Mouse (Mus musculus): Measurements from ENCODE around the gene Grik5. TPM values are rescaled to one million over a fixed set of nuclear protein-coding genes. Genes with fewer than 3 reads are reported as not detected.

Grik5 gene
- polyA plus RNA-seq, 1 experiment from 2014 or later = 28.1 TPM

DNA sequence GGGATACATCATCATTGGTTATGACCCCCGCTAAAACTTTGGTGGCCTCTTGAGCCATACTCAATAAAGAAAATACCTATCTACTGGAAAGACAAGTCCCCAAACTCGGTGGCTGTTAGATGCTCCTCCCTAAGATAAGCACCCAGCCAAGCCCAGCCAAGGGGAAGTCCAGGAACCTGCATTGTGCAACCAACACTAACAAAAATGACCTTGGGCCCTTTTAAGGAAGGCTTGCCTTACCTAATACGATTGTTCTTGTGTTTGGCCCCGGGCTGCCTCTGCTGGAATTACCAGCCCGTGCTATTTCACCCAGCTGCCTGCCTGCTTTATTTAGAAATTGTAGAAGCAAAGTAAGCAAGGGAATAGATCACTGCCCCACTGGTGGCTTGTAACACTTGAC lies 12.5 kb upstream of the Grik5 start:
- Histone ChIP-seq H3K4me1 (ENCODE audit: control insufficient read depth, insufficient read depth, low read length) (no peaks in the 10 kb centered on the region), H3K9me3 (ENCODE audit: control insufficient read depth, low read length) (no peaks in the 10 kb centered on the region), H3K9ac (replicated peaks; ENCODE audit: low read depth, low read length) (no peak overlapping the region), H3K27me3 (ENCODE audit: control insufficient read depth, insufficient read depth, low read length) (no peaks in the 10 kb centered on the region), H3K36me3 (ENCODE audit: control insufficient read depth, insufficient read depth, low read length) (peaks cover 40% of the 10 kb centered on the region), H3K4me3 (ENCODE audit: low read depth, low read length) (no peak overlapping the region), H3K27ac (ENCODE audit: low read depth, low read length) (no peak overlapping the region), H3K4me2 (ENCODE audit: low read depth, low read length) (no peak overlapping the region)
- no peak for ATAC-seq (ENCODE audit: low read depth)
- WGBS = 88% methylated on average over 5 of the region's 5 CpGs

DNA sequence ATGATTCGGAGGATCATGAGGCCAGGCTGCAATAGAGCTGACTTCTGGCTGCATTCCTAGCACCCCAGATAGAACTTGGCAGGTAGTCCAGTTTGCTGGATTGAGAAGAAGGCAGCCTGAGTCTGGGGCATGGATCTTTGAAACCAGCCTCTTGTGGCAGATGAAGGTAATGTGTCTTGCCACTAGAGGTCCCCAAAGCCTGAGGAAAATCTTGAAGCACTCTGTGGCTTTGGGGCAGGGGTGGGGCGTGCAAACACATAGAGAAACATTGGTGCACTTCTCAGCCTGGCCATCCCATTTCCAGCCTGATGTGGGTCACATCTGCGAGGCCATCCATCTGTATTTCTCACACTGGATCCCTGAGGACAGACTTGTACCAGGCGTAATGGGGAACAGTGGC lies 10.4 kb upstream of the Grik5 start:
- no peak overlapping the region for H3K4me2 ChIP-seq (ENCODE audit: low read depth, low read length)
- ATAC-seq (ENCODE audit: low read depth) = no peak; the same call in 1 of the 2 replicates
- peaks cover 44% of the 10 kb centered on the region for H3K36me3 ChIP-seq (ENCODE audit: control insufficient read depth, insufficient read depth, low read length)
- 84% methylated on average over 4 of the region's 4 CpGs for WGBS
- peaks cover 15% of the 10 kb centered on the region for H3K4me1 ChIP-seq (ENCODE audit: control insufficient read depth, insufficient read depth, low read length)
- no peaks in the 10 kb centered on the region for H3K9me3 ChIP-seq (ENCODE audit: control insufficient read depth, low read length)
- H3K27me3 ChIP-seq (ENCODE audit: control insufficient read depth, insufficient read depth, low read length) = no peaks in the 10 kb centered on the region
- H3K4me3 ChIP-seq (ENCODE audit: low read depth, low read length) = no peak overlapping the region
- no peak overlapping the region for H3K27ac ChIP-seq (ENCODE audit: low read depth, low read length)
- no peak overlapping the region for H3K9ac ChIP-seq (replicated peaks; ENCODE audit: low read depth, low read length)

DNA sequence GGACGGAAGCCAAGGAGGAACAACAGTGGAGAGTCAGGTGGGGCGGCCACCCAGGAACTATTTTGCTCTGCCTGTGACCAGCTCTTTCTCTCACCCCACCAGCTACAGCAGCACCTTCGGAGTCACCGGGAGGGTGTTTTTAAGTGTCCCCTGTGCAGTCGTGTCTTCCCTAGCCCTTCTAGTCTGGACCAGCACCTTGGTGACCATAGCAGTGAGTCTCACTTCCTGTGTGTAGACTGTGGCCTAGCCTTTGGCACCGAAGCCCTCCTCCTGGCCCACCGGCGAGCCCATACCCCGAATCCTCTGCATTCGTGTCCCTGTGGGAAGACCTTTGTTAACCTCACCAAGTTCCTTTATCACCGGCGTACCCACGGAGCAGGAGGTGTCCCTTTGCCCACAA lies 8.3 kb upstream of the Grik5 start:
- no peaks in the 10 kb centered on the region for H3K9me3 ChIP-seq (ENCODE audit: control insufficient read depth, low read length)
- no peak for ATAC-seq (ENCODE audit: low read depth)
- H3K27ac ChIP-seq (ENCODE audit: low read depth, low read length) = no peak overlapping the region
- H3K4me1 ChIP-seq (ENCODE audit: control insufficient read depth, insufficient read depth, low read length) = peaks cover 20% of the 10 kb centered on the region
- 95% methylated on average over 13 of the region's 13 CpGs for WGBS
- no peak overlapping the region for H3K4me3 ChIP-seq (ENCODE audit: low read depth, low read length)
- peaks cover 44% of the 10 kb centered on the region for H3K36me3 ChIP-seq (ENCODE audit: control insufficient read depth, insufficient read depth, low read length)
- H3K4me2 ChIP-seq (ENCODE audit: low read depth, low read length) = no peak overlapping the region
- no peaks in the 10 kb centered on the region for H3K27me3 ChIP-seq (ENCODE audit: control insufficient read depth, insufficient read depth, low read length)
- no peak overlapping the region for H3K9ac ChIP-seq (replicated peaks; ENCODE audit: low read depth, low read length)

DNA sequence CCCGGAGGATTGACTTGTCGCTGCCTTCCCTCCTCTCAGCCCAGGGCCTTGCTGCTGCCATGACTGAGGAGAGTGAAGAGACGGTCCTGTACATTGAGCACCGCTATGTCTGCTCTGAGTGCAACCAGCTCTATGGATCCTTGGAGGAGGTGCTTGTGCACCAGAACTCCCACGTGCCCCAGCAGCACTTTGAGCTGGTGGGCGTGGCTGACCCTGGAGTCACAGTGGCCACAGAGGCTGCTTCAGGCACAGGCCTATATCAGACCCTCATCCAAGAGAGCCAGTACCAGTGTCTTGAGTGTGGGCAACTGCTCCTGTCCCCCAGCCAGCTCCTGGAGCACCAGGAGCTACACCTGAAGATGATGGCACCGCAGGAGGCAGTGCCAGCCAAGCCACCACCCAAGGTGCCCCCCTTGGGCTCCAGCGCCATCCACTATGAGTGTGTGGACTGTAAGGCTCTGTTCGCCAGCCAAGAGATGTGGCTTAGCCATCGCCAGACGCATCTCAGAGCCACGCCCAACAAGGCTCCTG lies 7.4 kb upstream of the Grik5 start:
- no peak overlapping the region for H3K27ac ChIP-seq (ENCODE audit: low read depth, low read length)
- H3K4me3 ChIP-seq (ENCODE audit: low read depth, low read length) = no peak overlapping the region
- H3K4me2 ChIP-seq (ENCODE audit: low read depth, low read length) = no peak overlapping the region
- no peaks in the 10 kb centered on the region for H3K27me3 ChIP-seq (ENCODE audit: control insufficient read depth, insufficient read depth, low read length)
- peaks cover 44% of the 10 kb centered on the region for H3K36me3 ChIP-seq (ENCODE audit: control insufficient read depth, insufficient read depth, low read length)
- no peak overlapping the region for H3K9ac ChIP-seq (replicated peaks; ENCODE audit: low read depth, low read length)
- ATAC-seq (ENCODE audit: low read depth) = no peak
- peaks cover 20% of the 10 kb centered on the region for H3K4me1 ChIP-seq (ENCODE audit: control insufficient read depth, insufficient read depth, low read length)
- WGBS = 80% methylated on average over 12 of the region's 12 CpGs
- H3K9me3 ChIP-seq (ENCODE audit: control insufficient read depth, low read length) = no peaks in the 10 kb centered on the region

- peak overlapping the region; percentile 76 for H3K4me2 ChIP-seq (ENCODE audit: low read depth, low read length)
- peak; percentile 44; the same call in 1 of the 2 replicates for ATAC-seq (ENCODE audit: low read depth)
- 1% methylated on average over 28 of the region's 33 CpGs for WGBS
These were observed 5.2 kb upstream of the Grik5 start for GRCm38 (mm10) chr7:25077414-25077755.

GRCm38 (mm10) chr7:25076663-25077413 lies 4.7 kb upstream of the Grik5 start:
- peak overlapping the region; percentile 89 for H3K4me3 ChIP-seq (ENCODE audit: low read depth, low read length)
- peak overlapping the region; percentile 91 for H3K9ac ChIP-seq (replicated peaks; ENCODE audit: low read depth, low read length)
- no peaks in the 10 kb centered on the region for H3K9me3 ChIP-seq (ENCODE audit: control insufficient read depth, low read length)
- peak overlapping the region; percentile 78 for H3K4me2 ChIP-seq (ENCODE audit: low read depth, low read length)
- under 1% methylated on average over 54 of the region's 56 CpGs for WGBS
- peaks cover 17% of the 10 kb centered on the region for H3K36me3 ChIP-seq (ENCODE audit: control insufficient read depth, insufficient read depth, low read length)
- ATAC-seq (ENCODE audit: low read depth) = peak; percentile 96
- peaks cover 26% of the 10 kb centered on the region for H3K4me1 ChIP-seq (ENCODE audit: control insufficient read depth, insufficient read depth, low read length)
- no peaks in the 10 kb centered on the region for H3K27me3 ChIP-seq (ENCODE audit: control insufficient read depth, insufficient read depth, low read length)
- peak overlapping the region; percentile 92 for H3K27ac ChIP-seq (ENCODE audit: low read depth, low read length)

More at GRCm38 (mm10) chr7:25077414-25077755, 5.2 kb upstream of the Grik5 start:
- peak overlapping the region; percentile 89 for H3K4me3 ChIP-seq (ENCODE audit: low read depth, low read length)
- peaks cover 23% of the 10 kb centered on the region for H3K36me3 ChIP-seq (ENCODE audit: control insufficient read depth, insufficient read depth, low read length)
- H3K9me3 ChIP-seq (ENCODE audit: control insufficient read depth, low read length) = no peaks in the 10 kb centered on the region
- peak overlapping the region; percentile 91 for H3K27ac ChIP-seq (ENCODE audit: low read depth, low read length)
- H3K9ac ChIP-seq (replicated peaks; ENCODE audit: low read depth, low read length) = peak overlapping the region; percentile 91
- H3K4me1 ChIP-seq (ENCODE audit: control insufficient read depth, insufficient read depth, low read length) = peaks cover 26% of the 10 kb centered on the region
- H3K27me3 ChIP-seq (ENCODE audit: control insufficient read depth, insufficient read depth, low read length) = no peaks in the 10 kb centered on the region

GRCm38 (mm10) chr7:25076296-25076662 lies 4.1 kb upstream of the Grik5 start:
- Histone ChIP-seq H3K27me3 (ENCODE audit: control insufficient read depth, insufficient read depth, low read length) (no peaks in the 10 kb centered on the region), H3K9me3 (ENCODE audit: control insufficient read depth, low read length) (no peaks in the 10 kb centered on the region), H3K9ac (replicated peaks; ENCODE audit: low read depth, low read length) (peak overlapping the region; percentile 48), H3K4me1 (ENCODE audit: control insufficient read depth, insufficient read depth, low read length) (peaks cover 29% of the 10 kb centered on the region), H3K4me2 (ENCODE audit: low read depth, low read length) (peak overlapping the region; percentile 78), H3K27ac (ENCODE audit: low read depth, low read length) (peak overlapping the region; percentile 92), H3K4me3 (ENCODE audit: low read depth, low read length) (peak overlapping the region; percentile 89), H3K36me3 (ENCODE audit: control insufficient read depth, insufficient read depth, low read length) (peaks cover 12% of the 10 kb centered on the region)
- WGBS = 25% methylated on average over 7 of the region's 7 CpGs
- ATAC-seq (ENCODE audit: low read depth) = no peak

- no peaks in the 10 kb centered on the region for H3K9me3 ChIP-seq (ENCODE audit: control insufficient read depth, low read length)
- H3K4me2 ChIP-seq (ENCODE audit: low read depth, low read length) = 0 out of 2 replicates have a peak overlapping the region, but pooled peaks have one; percentile 81
- WGBS = 86% methylated on average over 8 of the region's 8 CpGs
- no peaks in the 10 kb centered on the region for H3K36me3 ChIP-seq (ENCODE audit: control insufficient read depth, insufficient read depth, low read length)
- no peaks in the 10 kb centered on the region for H3K27me3 ChIP-seq (ENCODE audit: control insufficient read depth, insufficient read depth, low read length)
- peak overlapping the region; percentile 93 for H3K27ac ChIP-seq (ENCODE audit: low read depth, low read length)
- peak overlapping the region; percentile 64 for H3K4me3 ChIP-seq (ENCODE audit: low read depth, low read length)
- H3K4me1 ChIP-seq (ENCODE audit: control insufficient read depth, insufficient read depth, low read length) = peaks cover 46% of the 10 kb centered on the region
- no peak overlapping the region for H3K9ac ChIP-seq (replicated peaks; ENCODE audit: low read depth, low read length)
- no peak for ATAC-seq (ENCODE audit: low read depth)
These were observed 1.8 kb upstream of the Grik5 start for GRCm38 (mm10) chr7:25073924-25074323.

DNA sequence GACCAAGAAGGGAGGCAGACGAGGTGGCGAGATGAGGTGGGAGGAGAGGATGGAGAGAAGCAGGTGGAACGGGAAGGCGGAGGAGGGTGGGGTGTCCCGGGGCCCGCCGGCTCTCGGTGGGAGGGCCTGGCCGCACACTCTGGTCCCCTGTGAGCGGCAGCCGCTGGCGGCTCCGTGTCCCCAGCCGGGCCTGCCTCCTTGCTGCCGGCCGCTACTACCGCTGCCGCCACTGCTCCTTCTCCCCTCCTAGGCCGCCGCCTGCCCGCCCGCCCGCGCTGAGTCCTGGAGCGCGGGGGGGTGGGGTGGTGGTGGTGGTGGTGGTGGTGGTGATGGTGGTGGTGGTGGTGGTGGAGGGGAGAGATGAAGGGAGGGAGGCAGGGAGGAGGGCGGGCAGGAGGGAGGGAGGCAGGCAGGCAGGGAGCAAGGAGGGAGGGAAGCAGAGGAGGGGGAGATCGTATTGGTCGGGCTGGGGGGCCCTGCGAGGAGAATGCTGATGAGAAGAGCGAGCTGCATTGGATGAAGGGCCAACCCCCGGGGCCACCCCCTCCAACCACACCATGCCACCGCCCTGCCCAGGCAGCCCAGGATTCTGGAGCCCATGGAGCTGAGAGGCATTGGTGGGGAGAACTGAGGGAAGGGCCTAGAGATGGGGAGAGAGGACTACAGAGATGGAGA lies 707 bp upstream of the Grik5 start:
- WGBS = under 1% methylated on average over 18 of the region's 33 CpGs

More for the DNA sequence above, 707 bp upstream of the Grik5 start:
- peaks cover 8% of the 10 kb centered on the region for H3K36me3 ChIP-seq (ENCODE audit: control insufficient read depth, insufficient read depth, low read length)
- peak overlapping the region; percentile 98 for H3K9ac ChIP-seq (replicated peaks; ENCODE audit: low read depth, low read length)
- peak overlapping the region; percentile 93 for H3K27ac ChIP-seq (ENCODE audit: low read depth, low read length)
- peaks cover 43% of the 10 kb centered on the region for H3K4me1 ChIP-seq (ENCODE audit: control insufficient read depth, insufficient read depth, low read length)
- peak overlapping the region; percentile 64 for H3K4me3 ChIP-seq (ENCODE audit: low read depth, low read length)
- ATAC-seq (ENCODE audit: low read depth) = peak; percentile 16
- no peaks in the 10 kb centered on the region for H3K27me3 ChIP-seq (ENCODE audit: control insufficient read depth, insufficient read depth, low read length)
- H3K9me3 ChIP-seq (ENCODE audit: control insufficient read depth, low read length) = no peaks in the 10 kb centered on the region
- H3K4me2 ChIP-seq (ENCODE audit: low read depth, low read length) = peak overlapping the region; percentile 81
